Mouse (Mus musculus) hindbrain, embryonic 10.5 days (tissue): Measurements from ENCODE around the gene Sp140. TPM values are rescaled to one million over a fixed set of nuclear protein-coding genes. Genes with fewer than 3 reads are reported as not detected.

Experiments used
- DNase-seq: peaks from one replicate; pipeline ENCODE4 v3.0.0-alpha.2; 2017; ENCODE audit warnings: low spot score
- H3K27ac ChIP-seq: fragments of 300-500 bp; sonication (generic); 2 replicates; pipeline ENCODE4 v1.5.1; 2016; ENCODE audit warnings: mild to moderate bottlenecking, moderate library complexity
- H3K27me3 ChIP-seq: fragments of 300-500 bp; sonication (generic); 2 replicates; pipeline ENCODE4 v1.6.1; 2016; ENCODE audit warnings: mild to moderate bottlenecking; ENCODE audit not compliant: poor library complexity, insufficient read depth, severe bottlenecking
- H3K36me3 ChIP-seq: fragments of 300-500 bp; sonication (generic); 2 replicates; pipeline ENCODE4 v1.6.1; 2016; ENCODE audit warnings: mild to moderate bottlenecking, moderate library complexity
- H3K4me1 ChIP-seq: fragments of 300-500 bp; sonication (generic); replicated peaks from 2 replicates; pipeline ENCODE4 v1.6.1; 2016; ENCODE audit warnings: mild to moderate bottlenecking
- H3K4me3 ChIP-seq: fragments of 300-500 bp; sonication (generic); 2 replicates; pipeline ENCODE4 v1.5.1; 2016; ENCODE audit warnings: mild to moderate bottlenecking, moderate library complexity
- H3K9me3 ChIP-seq: fragments of 300-500 bp; sonication (generic); 2 replicates; pipeline ENCODE4 v1.6.1; 2016; ENCODE audit warnings: mild to moderate bottlenecking, moderate library complexity
- WGBS: fragments of 180-500 bp; shearing (Covaris S2); methylation state at CpG from one replicate; pipeline ENCODE4 v1.1.7; 2016; 5-methylcytosine and 5-hydroxymethylcytosine counted together
- polyA plus RNA-seq: library from polyadenylated mRNA; unstranded; fragments of >200 nt; fragmentation: Nextera tagmentation; extraction: Ambion mirVana; gene quantifications from 2 replicates; pipeline ENCODE4 v1.2.1, GENCODE M21; 2016

The Sp140 gene
- polyA plus RNA-seq, 1 experiment from 2014 or later: 1.1 TPM

DNA sequence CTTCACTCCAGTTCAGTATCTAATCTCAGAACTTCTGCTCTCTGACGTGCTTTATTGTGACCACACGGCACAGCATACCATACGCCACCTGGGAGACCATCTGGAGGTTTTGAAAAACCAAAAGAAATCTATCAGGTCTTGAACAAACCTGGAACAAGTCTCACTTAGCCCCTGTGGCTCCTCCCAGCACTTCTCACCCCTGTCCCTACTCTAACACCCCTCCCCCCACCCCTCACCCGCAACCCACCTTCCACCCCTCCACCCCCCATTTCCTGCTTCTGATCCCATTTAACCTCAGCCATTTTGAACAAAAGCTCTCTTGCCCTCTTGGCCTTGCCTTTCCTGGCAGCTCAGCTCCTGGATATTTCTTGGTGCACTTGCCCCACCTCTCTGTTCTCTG is 80.0 kb downstream of the Sp140 start:
- H3K4me3 ChIP-seq: no peak overlapping the region
- no peak overlapping the region for H3K27ac ChIP-seq
- no peaks in the 10 kb centered on the region for H3K27me3 ChIP-seq
- 69% methylated on average over 4 of the region's 4 CpGs for WGBS
- H3K9me3 ChIP-seq: no peaks in the 10 kb centered on the region
- DNase-seq: peak; percentile 5
- H3K4me1 ChIP-seq: 0 out of 2 replicates have a peak, but pooled peaks cover 3% of the 10 kb centered on the region
- no peaks in the 10 kb centered on the region for H3K36me3 ChIP-seq

DNA sequence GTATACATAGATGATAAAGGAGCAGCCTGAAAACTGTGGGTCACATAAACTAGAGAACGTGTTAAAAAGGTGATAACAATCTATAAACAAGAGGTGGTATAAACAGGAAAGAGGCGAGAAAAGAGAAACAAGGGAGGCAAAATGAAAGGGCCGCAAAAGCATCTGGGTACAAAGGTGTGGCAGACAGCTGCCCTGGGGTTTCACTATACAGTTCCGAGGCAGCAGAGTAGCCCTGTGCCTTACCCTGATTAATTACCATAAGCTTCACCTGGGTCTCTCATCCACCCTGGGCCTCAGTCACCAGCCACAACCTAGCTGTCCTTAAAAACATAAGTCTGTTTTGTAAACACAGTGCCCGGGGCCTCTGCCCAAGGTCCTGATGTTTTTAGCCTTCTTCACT is 86.5 kb downstream of the Sp140 start:
- WGBS: 66% methylated on average over 5 of the region's 5 CpGs
- Histone ChIP-seq H3K9me3 (no peaks in the 10 kb centered on the region), H3K27ac (no peak overlapping the region), H3K27me3 (no peaks in the 10 kb centered on the region), H3K4me3 (no peak overlapping the region), H3K4me1 (no peaks in the 10 kb centered on the region), H3K36me3 (no peaks in the 10 kb centered on the region)
- DNase-seq: no peak

DNA sequence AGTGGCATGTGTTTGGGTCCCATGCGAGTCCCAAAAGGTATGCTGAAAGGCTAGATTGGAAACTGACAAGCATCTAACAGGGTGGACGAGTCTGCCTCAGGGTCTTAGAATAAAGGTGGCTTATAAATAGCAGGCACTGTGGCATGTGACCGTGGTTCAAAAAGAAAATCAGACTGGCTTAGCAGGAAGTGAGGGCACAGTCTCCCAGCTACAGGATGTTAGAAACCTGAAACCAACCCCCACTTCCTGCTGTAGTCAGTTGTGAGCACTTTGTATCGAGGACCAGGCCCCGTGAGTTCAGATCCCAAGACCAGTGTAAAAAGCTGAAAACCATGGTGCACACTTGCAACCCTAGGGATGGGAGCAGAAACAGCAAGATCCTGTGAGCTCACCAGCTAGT is 87.2 kb downstream of the Sp140 start:
- Histone ChIP-seq H3K4me1 (no peaks in the 10 kb centered on the region), H3K9me3 (no peaks in the 10 kb centered on the region), H3K27ac (no peak overlapping the region), H3K4me3 (no peak overlapping the region), H3K27me3 (no peaks in the 10 kb centered on the region), H3K36me3 (no peaks in the 10 kb centered on the region)
- no peak for DNase-seq
- 72% methylated on average over 5 of the region's 5 CpGs for WGBS

- Histone ChIP-seq H3K4me3 (no peak overlapping the region), H3K36me3 (no peaks in the 10 kb centered on the region), H3K27ac (no peak overlapping the region), H3K27me3 (no peaks in the 10 kb centered on the region), H3K4me1 (no peaks in the 10 kb centered on the region), H3K9me3 (no peaks in the 10 kb centered on the region)
- DNase-seq: no peak
- WGBS: 93% methylated on average over 3 of the region's 3 CpGs
These were observed 90.4 kb downstream of the Sp140 start for GRCm38 (mm10) chr1:85690544-85690943.

GRCm38 (mm10) chr1:85692281-85692680 is 92.1 kb downstream of the Sp140 start:
- WGBS: 77% methylated on average over 1 of the region's 1 CpGs
- no peak overlapping the region for H3K4me3 ChIP-seq
- no peaks in the 10 kb centered on the region for H3K36me3 ChIP-seq
- H3K27me3 ChIP-seq: no peaks in the 10 kb centered on the region
- H3K9me3 ChIP-seq: no peaks in the 10 kb centered on the region
- DNase-seq: no peak
- H3K27ac ChIP-seq: no peak overlapping the region
- no peaks in the 10 kb centered on the region for H3K4me1 ChIP-seq

- Histone ChIP-seq H3K9me3 (no peaks in the 10 kb centered on the region), H3K27me3 (no peaks in the 10 kb centered on the region)
- WGBS: 78% methylated on average over 3 of the region's 3 CpGs
These were observed 93.1 kb downstream of the Sp140 start for GRCm38 (mm10) chr1:85693280-85693679.

More at GRCm38 (mm10) chr1:85693280-85693679, 93.1 kb downstream of the Sp140 start:
- H3K36me3 ChIP-seq: no peaks in the 10 kb centered on the region
- no peak for DNase-seq
- H3K27ac ChIP-seq: no peak overlapping the region
- H3K4me1 ChIP-seq: no peaks in the 10 kb centered on the region
- no peak overlapping the region for H3K4me3 ChIP-seq

Other genes starting within 250 kb of the Sp140 start
- not detected in 2 replicates for gene G530012D18Rik, start 24.7 kb upstream of the Sp140 start, polyA plus RNA-seq
- 0.87 and 1.1 TPM in 2 replicates for gene Sp110, start 1.6 kb upstream of the Sp140 start, polyA plus RNA-seq
- 0.29 and 0.58 TPM in 2 replicates for gene Sp100, start 49.6 kb downstream of the Sp140 start, polyA plus RNA-seq
- 1.3 and 1.4 TPM in 2 replicates for gene A630001G21Rik, start 178.3 kb downstream of the Sp140 start, polyA plus RNA-seq
- gene Cab39, start 193.1 kb downstream of the Sp140 start, polyA plus RNA-seq: 41.7 and 43.1 TPM in 2 replicates